Mouse (Mus musculus) 3T3-L1 (cell line): Measurements from ENCODE around the gene Gm20388.

Experiments
- DNase-seq: peaks from one replicate; pipeline ENCODE4 v3.0.0-alpha.2; 2015; ENCODE audit warnings: low read depth, low spot score

Gm20388 gene

DNA sequence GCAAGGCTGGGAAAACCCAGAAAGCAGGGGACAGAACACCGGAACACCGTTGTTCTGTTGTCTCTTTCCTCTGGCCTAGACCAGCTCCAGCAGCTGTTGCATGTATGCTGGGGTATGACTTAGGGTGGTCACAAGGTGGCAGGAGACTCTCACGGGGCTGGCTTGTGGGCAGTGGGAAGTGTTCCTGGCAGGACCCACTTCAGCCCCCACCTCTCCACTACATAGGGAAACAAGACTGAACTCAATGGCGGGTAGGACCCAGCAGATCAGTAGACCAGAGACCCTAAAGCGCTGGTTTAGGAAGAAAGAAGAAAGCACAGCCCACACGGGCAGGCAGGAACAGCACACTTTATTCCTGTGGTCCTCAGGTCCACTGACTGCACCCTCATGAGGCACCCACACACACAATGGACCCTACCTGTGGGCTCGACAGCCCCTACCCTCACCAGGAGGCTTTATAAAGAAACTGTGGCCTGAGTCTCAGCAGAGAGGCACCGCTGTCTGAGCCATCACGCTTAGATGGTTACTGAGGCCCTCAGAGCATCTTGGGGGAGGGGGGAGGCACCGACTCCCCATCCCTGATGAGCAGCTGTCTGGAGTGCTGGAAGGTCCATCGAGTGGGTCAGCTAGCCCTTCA, 2522.7 kb downstream of the Gm20388 start:
- DNase-seq: no peak

DNA sequence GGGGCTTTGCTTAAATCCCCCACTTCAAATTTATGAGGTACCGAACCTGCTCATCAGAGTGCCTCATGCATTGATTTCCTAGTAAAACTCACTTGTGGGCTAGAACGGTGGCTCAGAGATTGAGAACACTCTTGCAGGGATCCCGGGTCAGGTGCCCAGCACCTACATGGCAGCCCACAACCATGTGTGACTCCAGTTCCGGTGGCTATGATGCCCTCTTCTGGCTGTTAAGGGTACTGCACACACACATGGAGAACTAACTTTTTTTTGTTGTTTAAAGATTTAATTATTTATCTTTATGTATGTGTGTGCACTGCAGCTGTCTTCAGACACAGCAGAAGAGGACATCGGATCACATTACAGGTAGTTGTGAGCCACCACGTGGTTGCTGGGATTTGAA, 2524.7 kb downstream of the Gm20388 start:
- peak; percentile 20 for DNase-seq

DNA sequence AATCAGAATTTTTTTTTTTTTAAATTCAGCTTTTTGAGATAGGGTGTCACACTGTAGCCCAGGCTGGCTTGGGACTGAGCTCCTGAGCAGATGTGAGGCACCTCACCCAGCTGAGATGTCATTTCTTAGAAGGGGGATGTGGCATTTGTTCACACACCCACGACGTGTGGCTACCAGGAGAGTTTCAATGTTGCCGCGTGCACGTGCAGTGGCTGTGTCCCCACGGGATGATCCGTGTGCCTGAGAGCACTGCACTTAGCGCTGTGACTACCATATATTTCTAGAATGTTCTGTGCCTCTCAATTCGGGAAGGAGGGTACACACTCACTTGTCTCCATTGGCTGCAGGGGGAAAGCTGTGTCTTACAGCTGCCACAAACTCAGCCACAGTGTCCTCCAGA, 2525.5 kb downstream of the Gm20388 start:
- no peak for DNase-seq

DNA sequence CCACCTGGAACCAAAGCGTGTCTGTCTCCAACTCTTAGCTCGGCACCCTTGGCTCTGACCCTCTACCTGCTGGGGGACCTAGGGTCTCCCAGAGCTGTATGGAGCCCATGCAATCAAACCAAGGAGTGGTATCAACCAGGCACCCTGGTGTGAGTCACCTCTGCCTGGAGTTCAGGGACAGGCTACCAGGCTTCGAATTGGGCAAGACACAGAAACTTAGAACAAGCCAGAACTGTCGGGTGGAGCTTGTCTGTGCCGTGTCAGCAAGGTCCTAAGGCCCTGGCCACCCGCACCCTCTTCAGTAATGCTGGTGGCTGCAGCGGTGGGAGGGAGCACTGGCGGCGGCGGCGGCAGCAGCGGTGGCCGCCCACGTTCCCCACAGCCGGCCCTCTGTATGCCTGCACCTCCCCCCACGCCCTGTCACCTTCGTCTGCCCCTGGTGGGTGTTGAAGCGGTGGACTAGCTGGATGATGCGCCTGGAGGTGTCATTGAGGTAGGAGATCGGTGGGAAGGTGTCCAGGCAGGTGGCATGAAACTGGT, 2526.0 kb downstream of the Gm20388 start:
- DNase-seq: no peak

GRCm38 (mm10) chr8:122437708-122438331, 2527.2 kb downstream of the Gm20388 start:
- DNase-seq: no peak

DNA sequence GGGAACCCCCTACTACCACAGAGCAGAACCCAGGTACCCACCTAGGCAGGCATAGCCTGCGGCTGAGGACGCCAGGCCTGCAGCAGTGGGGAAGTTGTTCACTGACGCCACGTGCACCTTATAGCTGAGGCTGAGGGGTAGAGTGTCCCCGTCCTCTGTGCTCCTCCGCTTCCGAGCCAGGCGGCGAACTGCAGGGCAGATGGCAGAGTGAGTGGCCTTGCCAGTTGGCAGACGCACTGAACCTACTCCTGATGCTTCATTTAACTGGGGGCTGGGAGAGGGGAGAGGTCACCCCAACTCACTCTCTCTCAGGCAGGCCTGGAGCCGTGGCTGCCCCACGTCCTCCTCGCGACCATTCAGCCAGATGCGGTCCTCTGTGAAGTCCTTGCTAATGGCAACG, 2528.7 kb downstream of the Gm20388 start:
- no peak for DNase-seq

DNA sequence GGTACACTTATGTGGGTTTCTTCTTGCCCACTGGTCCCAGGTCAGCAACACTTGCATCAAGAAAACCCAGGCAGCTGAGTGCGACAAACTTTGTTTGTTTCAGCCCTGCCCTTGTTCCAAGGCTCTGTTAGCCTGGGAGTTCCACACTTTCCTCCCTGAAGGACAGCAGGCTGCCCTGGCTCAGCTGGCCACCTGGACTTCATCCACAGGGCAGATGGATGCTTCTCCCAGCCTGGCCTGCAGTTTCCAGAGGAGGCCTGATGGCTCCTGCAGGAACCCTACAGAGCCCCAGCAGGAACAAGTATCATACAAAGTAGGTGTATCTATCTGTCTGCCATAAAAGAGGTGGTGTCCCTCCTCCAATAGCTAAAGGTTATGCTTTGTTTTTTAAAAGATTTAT, 2530.7 kb downstream of the Gm20388 start:
- DNase-seq: no peak

DNA sequence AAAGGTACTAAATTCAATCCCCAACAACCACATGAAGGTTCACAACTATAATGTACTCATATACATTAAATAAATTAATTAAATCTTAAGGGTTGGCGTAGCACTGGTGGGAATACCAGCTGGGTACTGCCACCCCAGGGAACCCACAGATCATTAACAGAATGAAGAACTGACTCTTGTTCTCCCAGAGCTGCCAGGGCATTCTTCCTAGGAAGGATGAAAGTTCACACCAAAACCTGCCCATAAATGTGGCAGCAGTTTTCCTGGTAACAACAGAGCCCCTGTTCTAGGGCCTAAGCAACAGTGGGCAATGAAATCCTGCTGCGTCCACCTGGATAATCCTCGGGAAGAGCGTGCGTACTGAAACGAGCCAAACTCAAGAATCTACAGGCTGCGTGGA, 2531.7 kb downstream of the Gm20388 start:
- no peak for DNase-seq

- DNase-seq: no peak
Observed at GRCm38 (mm10) chr8:122442781-122443180, 2532.1 kb downstream of the Gm20388 start.

DNA sequence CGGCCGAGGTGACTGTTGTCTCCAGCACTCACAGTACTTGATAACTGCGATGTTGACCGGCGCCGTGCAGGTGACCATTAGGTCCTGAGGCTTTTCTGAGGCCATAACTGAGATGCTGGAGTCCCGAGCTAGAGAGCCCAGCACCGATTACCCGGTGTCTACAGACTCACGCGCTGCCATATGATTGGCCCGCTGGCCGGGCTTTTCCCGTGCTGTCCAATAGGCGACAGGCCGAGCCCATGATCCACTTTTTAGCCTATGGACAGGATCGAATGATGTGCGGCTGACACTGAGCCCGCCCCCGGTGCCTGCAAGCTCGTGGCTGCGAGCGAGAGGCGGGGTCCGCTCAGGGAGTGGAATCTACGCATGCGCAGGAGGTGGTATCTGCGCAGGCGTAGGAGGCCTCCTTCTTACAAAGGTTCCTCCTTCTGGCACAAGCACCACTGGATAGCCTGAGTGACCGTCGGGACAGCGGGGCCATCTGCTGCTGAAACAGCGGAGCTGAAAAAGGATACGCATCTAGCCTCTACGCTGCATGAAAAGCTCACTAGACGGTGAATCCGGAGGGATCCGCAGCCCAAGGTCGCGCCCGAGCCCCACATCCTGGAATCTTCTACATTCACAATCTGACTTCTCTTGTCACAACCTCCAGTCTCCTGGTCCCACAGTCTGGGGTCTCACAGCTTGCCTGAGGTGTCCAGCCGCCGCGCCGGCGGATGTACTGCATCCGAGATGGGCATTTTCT, 2532.8 kb downstream of the Gm20388 start, which contains the start of gene Mvd:
Gene Mvd, minus strand, starts transcription at position 161 of the 745 bp plus-strand sequence.
- peak; percentile 99 for DNase-seq

- peak; percentile 96 for DNase-seq
Observed at GRCm38 (mm10) chr8:122444058-122444748, 2533.6 kb downstream of the Gm20388 start.

- DNase-seq: peak; percentile 69
Observed at GRCm38 (mm10) chr8:122445203-122445602, 2534.6 kb downstream of the Gm20388 start.

DNA sequence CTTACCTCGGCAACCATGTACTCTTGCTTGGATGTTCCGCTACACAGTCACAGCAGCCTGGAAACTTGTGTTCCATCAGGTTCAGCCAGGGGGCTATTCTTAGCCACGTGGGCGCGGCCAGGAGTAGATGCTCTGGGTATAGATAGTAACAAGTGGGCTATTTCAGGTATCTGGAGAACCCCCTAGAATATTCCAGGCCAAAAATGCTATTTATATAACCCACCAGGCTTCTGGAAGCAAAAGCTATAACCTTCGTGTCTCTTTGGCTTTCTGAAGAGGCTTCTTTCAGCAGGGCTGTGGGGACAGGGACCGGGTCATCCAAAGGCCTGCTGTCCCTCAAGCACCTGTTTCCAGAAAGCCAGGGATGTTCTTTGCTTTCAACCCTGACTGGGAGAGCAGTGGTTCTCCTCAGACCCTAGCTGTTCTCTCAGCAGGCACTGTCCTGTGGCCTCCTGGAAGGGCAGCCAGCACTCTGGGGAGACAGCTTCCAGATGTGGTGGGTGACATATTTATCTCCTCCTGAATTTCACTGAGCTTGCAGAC, 2540.6 kb downstream of the Gm20388 start:
- DNase-seq: no peak

DNA sequence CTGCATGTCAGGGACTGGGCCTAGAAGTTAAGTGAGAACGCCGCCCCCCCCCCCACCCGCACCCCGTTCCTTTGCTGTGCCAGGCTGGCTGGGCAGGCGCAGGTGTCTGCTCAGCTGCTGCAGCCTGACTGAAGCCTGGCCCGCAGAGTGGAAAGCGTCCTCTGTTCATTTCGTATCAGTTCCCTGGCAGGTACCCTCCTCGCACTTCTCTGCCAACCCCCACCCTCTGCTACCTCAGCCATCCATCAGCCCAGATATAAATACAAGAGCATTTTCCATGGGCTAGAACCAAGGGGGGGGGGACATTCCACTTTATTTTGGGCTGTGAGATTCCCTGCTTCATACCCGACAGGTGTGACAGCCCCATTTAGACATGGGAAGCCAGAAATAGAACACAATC, 2541.5 kb downstream of the Gm20388 start:
- DNase-seq: no peak

GRCm38 (mm10) chr8:122454409-122454808, 2543.8 kb downstream of the Gm20388 start:
- DNase-seq: no peak

GRCm38 (mm10) chr8:122457171-122457570, 2546.5 kb downstream of the Gm20388 start:
- no peak for DNase-seq

DNA sequence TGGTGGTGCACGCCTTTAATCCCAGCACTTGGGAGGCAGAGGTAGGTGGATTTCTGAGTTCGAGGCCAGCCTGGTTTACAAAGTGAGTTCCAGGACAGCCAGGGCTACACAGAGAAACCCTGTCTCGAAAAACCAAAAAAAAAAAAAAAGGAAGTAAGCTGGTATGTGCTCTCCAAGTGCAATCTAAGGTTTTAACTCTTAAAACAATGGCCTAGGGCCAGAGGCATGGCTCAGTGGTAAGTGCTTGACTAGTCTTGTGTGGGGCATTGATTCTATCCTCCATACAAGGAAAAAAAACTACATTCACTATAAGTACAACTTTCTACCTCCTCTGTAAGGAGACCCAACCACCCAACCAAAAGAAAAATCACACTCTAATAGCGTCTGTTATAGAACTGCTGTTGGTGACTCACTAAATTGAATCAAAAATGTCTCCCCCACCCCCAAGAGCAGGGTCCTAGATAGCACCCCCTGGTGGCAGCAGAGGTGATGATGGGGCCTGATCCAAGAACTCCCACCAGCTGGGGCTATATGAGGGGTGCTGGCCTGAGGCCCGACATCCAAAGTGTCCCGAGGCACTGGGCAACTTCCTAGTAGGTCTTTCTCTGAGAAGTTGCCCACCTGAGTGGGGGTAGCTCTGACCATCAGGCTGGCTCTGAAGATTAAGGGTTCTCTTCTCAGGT, 2548.7 kb downstream of the Gm20388 start:
- DNase-seq: no peak

DNA sequence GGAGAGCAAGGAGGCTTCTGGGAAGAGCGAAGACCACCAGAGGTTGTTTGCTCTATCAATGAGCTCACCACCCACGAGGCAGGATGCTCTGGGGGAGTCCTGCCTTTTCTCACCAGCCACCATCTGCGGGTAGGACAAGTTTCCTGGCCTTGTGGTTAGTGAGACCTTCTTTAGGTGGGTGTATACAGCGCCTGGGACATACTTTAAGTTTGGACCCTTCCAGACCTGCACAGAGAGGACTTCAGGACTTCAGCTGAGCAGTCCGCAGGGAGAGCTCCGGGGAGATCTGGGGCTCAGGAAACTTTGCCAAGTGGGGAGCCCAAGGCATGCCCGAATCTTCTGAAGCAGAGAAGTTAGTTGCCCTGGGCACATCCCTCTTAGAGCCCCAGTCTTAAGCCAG, 2549.3 kb downstream of the Gm20388 start:
- no peak for DNase-seq

GRCm38 (mm10) chr8:122460524-122461472, 2550.2 kb downstream of the Gm20388 start, which contains the start of gene Snai3:
Snai3 (minus strand) TSS chr8:122460733.
- DNase-seq: peak; percentile 78
